In the genomic region with DNA sequence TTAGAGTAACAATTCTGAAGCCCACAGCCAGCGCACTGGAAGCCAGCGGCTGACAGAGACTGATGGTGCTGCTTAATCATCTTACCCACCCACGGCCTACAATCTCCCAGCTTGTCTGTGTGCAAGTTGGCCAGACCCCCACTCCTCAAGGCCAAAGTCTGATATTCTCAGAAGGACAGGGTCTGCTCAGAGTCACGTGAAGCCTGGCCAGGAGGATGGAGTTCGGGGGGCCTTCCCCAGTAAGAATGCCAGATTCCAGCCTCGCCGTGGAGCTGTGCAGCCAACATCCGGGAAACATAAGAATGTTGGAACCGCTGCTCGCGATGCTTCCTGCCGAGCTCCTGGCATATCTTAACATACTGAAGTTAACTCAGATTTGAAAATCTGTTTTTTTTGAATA, we compare ENCODE assay signal across 13 mouse cellular contexts.
DNase-seq lines count a peak whose midpoint lies in the region; ATAC-seq and TF ChIP-seq lines count a peak whose summit lies in the region.
"Had no signal": no experiment of that assay in that cellular context is flagged by ENCODE, and none has a peak within 500 bp of the region (broad histone marks: within the 10 kb centered on the region; RNA-seq: fewer than 3 reads in every experiment).

No protein-coding gene starts in this region.

- H3K4me3 ChIP-seq in lung, postnatal 0 days (ENCODE audit: low read depth, low read length): no peak overlapping the region
- H3K4me3 ChIP-seq: midbrain, embryonic 12.5 days had no signal

- H3K9me3 ChIP-seq in lung, postnatal 0 days (ENCODE audit: low read length): no peaks in the 10 kb centered on the region
- H3K9me3 ChIP-seq: midbrain, embryonic 12.5 days had no signal

- no peak overlapping the region for H3K9ac ChIP-seq in lung, postnatal 0 days (replicated peaks; ENCODE audit: low read depth)
- H3K9ac ChIP-seq: midbrain, embryonic 12.5 days had no signal

- no peak for TF ChIP-seq CTCF in lung, postnatal 0 days (IDR thresholded peaks at IDR 0.05)

- H3K27ac ChIP-seq in lung, postnatal 0 days (ENCODE audit: low read length): no peak overlapping the region
- H3K27ac ChIP-seq: midbrain, embryonic 12.5 days had no signal

- no peak for TF ChIP-seq EP300 in lung, postnatal 0 days (IDR thresholded peaks at IDR 0.05)

- no peaks in the 10 kb centered on the region for H3K36me3 ChIP-seq in lung, postnatal 0 days (ENCODE audit: insufficient read depth, low read length)
- H3K36me3 ChIP-seq: midbrain, embryonic 12.5 days had no signal

- H3K4me1 ChIP-seq in lung, postnatal 0 days (ENCODE audit: insufficient read depth, low read depth, low read length): no peaks in the 10 kb centered on the region
- H3K4me1 ChIP-seq: midbrain, embryonic 12.5 days had no signal

- no peaks in the 10 kb centered on the region for H3K27me3 ChIP-seq in lung, postnatal 0 days (replicated peaks; ENCODE audit: insufficient read depth, low read length)
- H3K27me3 ChIP-seq: midbrain, embryonic 12.5 days had no signal

- WGBS in lung, postnatal 0 days: 37% methylated on average over 12 of the region's 12 CpGs

- peak; percentile 23 for DNase-seq in embryo, embryonic 10 days (ENCODE audit: low spot score)
- DNase-seq in embryo, embryonic 9.5 days (ENCODE audit: extremely low spot score): no peak
- peak; percentile 9 for DNase-seq in lung, postnatal 36 days
- no peak for DNase-seq in lung, postnatal 0 days (ENCODE audit: low spot score)
- peak; percentile 67 for DNase-seq in heart, postnatal 4 days
- DNase-seq in testis, postnatal 10 days (ENCODE audit: low spot score): peak; percentile 48
- no peak for DNase-seq in yolk sac, embryonic 10.5 days (ENCODE audit: low spot score)
- DNase-seq in layer of hippocampus, adult 9-11 months: no peak
- DNase-seq: B cell, adult 2 months; cerebellum, adult 18-20 months; right cerebral cortex, postnatal 25 days had no signal

- ATAC-seq in lung, postnatal 0 days: no peak
- ATAC-seq: forebrain, embryonic 16.5 days had no signal

- H3K4me2 ChIP-seq in lung, postnatal 0 days (replicated peaks; ENCODE audit: low read depth, low read length): no peak overlapping the region
- H3K4me2 ChIP-seq: midbrain, embryonic 12.5 days had no signal

Comparison
In these comparisons a context has a peak if more than half of its experiments do, and no peak if none do; other contexts are left out.
1. DNase-seq: peak in embryo, embryonic 10 days (single experiment), lung, postnatal 36 days (single experiment), heart, postnatal 4 days (single experiment) and testis, postnatal 10 days (single experiment); none in embryo, embryonic 9.5 days (single experiment), lung, postnatal 0 days (single experiment), yolk sac, embryonic 10.5 days (single experiment) and layer of hippocampus, adult 9-11 months (single experiment).